Mouse (Mus musculus): Measurements from ENCODE around the gene Ttc8.

DNA sequence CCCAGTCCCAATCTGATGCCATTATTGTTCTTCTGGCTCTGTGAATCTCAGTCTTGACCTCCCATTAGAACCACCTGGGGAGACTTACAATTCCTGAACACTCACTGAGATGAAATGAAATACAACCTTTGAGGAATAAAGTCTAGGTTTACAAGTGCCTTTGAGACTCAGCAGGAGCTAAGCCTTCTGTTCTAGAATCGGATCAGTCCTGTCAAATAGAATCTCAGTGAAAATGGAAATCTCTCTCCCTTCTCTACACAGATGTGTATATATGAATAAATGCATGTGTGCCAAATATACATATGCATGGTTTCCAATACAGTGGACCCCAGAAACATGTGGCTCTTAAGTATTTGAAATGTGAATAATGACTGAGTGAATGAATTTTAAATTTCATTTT is 41.7 kb upstream of the Ttc8 start:
- TF ChIP-seq POLR2A (IDR thresholded peaks at IDR 0.05; ENCODE audit: borderline replicate concordance, low read depth, low read length), result no peak
- no peak for TF ChIP-seq CTCF (IDR thresholded peaks at IDR 0.05; ENCODE audit: low read depth, low read length)
